Comparison of ENCODE assay signal across 10 mouse cellular contexts in the genomic region with DNA sequence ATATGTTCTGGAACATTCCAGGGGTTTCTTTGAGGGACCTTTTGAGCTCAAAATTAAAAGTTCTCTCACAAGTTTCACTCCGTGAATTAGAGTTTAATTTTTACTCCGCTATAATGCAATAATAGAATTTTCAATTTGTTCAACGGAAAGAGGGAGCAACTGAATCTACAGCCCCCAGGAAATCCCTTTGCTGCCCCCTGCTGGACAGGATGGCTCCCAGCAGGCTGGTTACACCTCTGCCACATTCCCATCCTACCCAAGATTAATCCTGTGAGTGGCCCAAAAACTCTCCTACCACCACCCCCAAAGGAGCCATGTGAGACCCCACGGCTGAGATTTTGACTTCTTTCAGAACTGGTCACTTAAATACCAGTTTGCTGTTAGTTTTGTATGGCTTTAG.
DNase-seq lines count a peak whose midpoint lies in the region; ATAC-seq and TF ChIP-seq lines count a peak whose summit lies in the region.
"Had no signal": no experiment of that assay in that cellular context is flagged by ENCODE, and none has a peak within 500 bp of the region (broad histone marks: within the 10 kb centered on the region; RNA-seq: fewer than 3 reads in every experiment).

No protein-coding gene starts in this region.

- peak; percentile 65; the same call in 1 of the 2 replicates for TF ChIP-seq CTCF in bone marrow, adult 2 months (IDR thresholded peaks at IDR 0.05; ENCODE audit: control insufficient read depth, insufficient read depth, low read length)

- no peaks in the 10 kb centered on the region for H3K36me3 ChIP-seq in hindbrain, embryonic 11.5 days (ENCODE audit: control insufficient read depth, insufficient read depth, low read length)
- no peaks in the 10 kb centered on the region for H3K36me3 ChIP-seq in hindbrain, embryonic 16.5 days (ENCODE audit: control insufficient read depth, insufficient read depth, low read length)
- H3K36me3 ChIP-seq in limb, embryonic 10.5 days = 0 out of 2 replicates have a peak, but pooled peaks cover 6% of the 10 kb centered on the region
- no peaks in the 10 kb centered on the region for H3K36me3 ChIP-seq in midbrain, embryonic 15.5 days (replicated peaks)

- no peaks in the 10 kb centered on the region for H3K9me3 ChIP-seq in hindbrain, embryonic 11.5 days (ENCODE audit: control insufficient read depth, low read length)
- H3K9me3 ChIP-seq in hindbrain, embryonic 16.5 days (ENCODE audit: control insufficient read depth, low read length) = no peaks in the 10 kb centered on the region
- no peaks in the 10 kb centered on the region for H3K9me3 ChIP-seq in limb, embryonic 10.5 days (replicated peaks)
- no peaks in the 10 kb centered on the region for H3K9me3 ChIP-seq in midbrain, embryonic 15.5 days
- H3K9me3 ChIP-seq: limb, embryonic 13.5 days had no signal

- no peak overlapping the region for H3K27ac ChIP-seq in hindbrain, embryonic 11.5 days (ENCODE audit: low read depth, low read length)
- no peak overlapping the region for H3K27ac ChIP-seq in hindbrain, embryonic 16.5 days (ENCODE audit: low read depth, low read length)
- H3K27ac ChIP-seq in bone marrow, adult 2 months (ENCODE audit: control insufficient read depth, insufficient read depth, low read depth, low read length, poor library complexity) = no peak overlapping the region
- H3K27ac ChIP-seq in limb, embryonic 10.5 days = no peak overlapping the region
- H3K27ac ChIP-seq in midbrain, embryonic 15.5 days = no peak overlapping the region
- H3K27ac ChIP-seq: limb, embryonic 13.5 days had no signal

- no peaks in the 10 kb centered on the region for H3K4me1 ChIP-seq in hindbrain, embryonic 11.5 days (replicated peaks; ENCODE audit: control insufficient read depth, insufficient read depth, low read length)
- no peaks in the 10 kb centered on the region for H3K4me1 ChIP-seq in hindbrain, embryonic 16.5 days (ENCODE audit: control insufficient read depth, insufficient read depth, low read depth, low read length)
- H3K4me1 ChIP-seq in bone marrow, adult 2 months (ENCODE audit: control insufficient read depth, insufficient read depth, low read length) = no peaks in the 10 kb centered on the region
- no peaks in the 10 kb centered on the region for H3K4me1 ChIP-seq in limb, embryonic 10.5 days
- no peaks in the 10 kb centered on the region for H3K4me1 ChIP-seq in midbrain, embryonic 15.5 days
- H3K4me1 ChIP-seq: limb, embryonic 13.5 days had no signal

- no peak for ATAC-seq in hindbrain, embryonic 11.5 days (ENCODE audit: low FRiP score)
- ATAC-seq in hindbrain, embryonic 16.5 days = no peak
- no peak for ATAC-seq in midbrain, embryonic 15.5 days (replicated peaks)

- DNase-seq in hindbrain, embryonic 11.5 days (ENCODE audit: low spot score) = peak; percentile 40
- DNase-seq in urinary bladder, postnatal 25 days (ENCODE audit: low spot score) = peak; percentile 41
- no peak for DNase-seq in urinary bladder, adult 2 months (ENCODE audit: low spot score)
- DNase-seq in limb, embryonic 10.5 days (ENCODE audit: low spot score) = peak; percentile 50
- DNase-seq in thymus, postnatal 0 days (ENCODE audit: low spot score) = peak; percentile 54

- WGBS in hindbrain, embryonic 11.5 days = 76% methylated on average over 4 of the region's 4 CpGs
- WGBS in hindbrain, embryonic 16.5 days = 85% methylated on average over 4 of the region's 4 CpGs
- WGBS in bone marrow, adult 2 months = 79% methylated on average over 4 of the region's 4 CpGs
- WGBS in limb, embryonic 10.5 days = 80% methylated on average over 4 of the region's 4 CpGs
- WGBS in midbrain, embryonic 15.5 days = 73% methylated on average over 4 of the region's 4 CpGs

- no peaks in the 10 kb centered on the region for H3K27me3 ChIP-seq in hindbrain, embryonic 11.5 days (ENCODE audit: control insufficient read depth, insufficient read depth, low read length)
- H3K27me3 ChIP-seq in hindbrain, embryonic 16.5 days (replicated peaks; ENCODE audit: control insufficient read depth, insufficient read depth, low read length) = no peaks in the 10 kb centered on the region
- no peaks in the 10 kb centered on the region for H3K27me3 ChIP-seq in limb, embryonic 10.5 days (ENCODE audit: low read depth, poor library complexity, severe bottlenecking)
- H3K27me3 ChIP-seq in midbrain, embryonic 15.5 days (replicated peaks) = no peaks in the 10 kb centered on the region
- H3K27me3 ChIP-seq: limb, embryonic 13.5 days had no signal

- no peak overlapping the region for H3K4me2 ChIP-seq in hindbrain, embryonic 11.5 days (replicated peaks; ENCODE audit: low read depth, low read length)
- H3K4me2 ChIP-seq in hindbrain, embryonic 16.5 days (ENCODE audit: low read length) = no peak overlapping the region
- H3K4me2 ChIP-seq in midbrain, embryonic 15.5 days = no peak overlapping the region
- H3K4me2 ChIP-seq: limb, embryonic 13.5 days had no signal

- H3K4me3 ChIP-seq in hindbrain, embryonic 11.5 days (ENCODE audit: low read depth, low read length) = no peak overlapping the region
- no peak overlapping the region for H3K4me3 ChIP-seq in hindbrain, embryonic 16.5 days (ENCODE audit: low read length)
- H3K4me3 ChIP-seq in bone marrow, adult 2 months (replicated peaks; ENCODE audit: control insufficient read depth, low read depth, low read length) = no peak overlapping the region
- H3K4me3 ChIP-seq in limb, embryonic 10.5 days = no peak overlapping the region
- H3K4me3 ChIP-seq in midbrain, embryonic 15.5 days = no peak overlapping the region
- H3K4me3 ChIP-seq: erythroblast, embryonic 14.5 days; limb, embryonic 13.5 days had no signal

- no peak for TF ChIP-seq POLR2A in bone marrow, adult 2 months (IDR thresholded peaks at IDR 0.05; ENCODE audit: borderline replicate concordance, control insufficient read depth, low read depth, low read length)

- no peak overlapping the region for H3K9ac ChIP-seq in hindbrain, embryonic 11.5 days (ENCODE audit: low read depth, low read length)
- H3K9ac ChIP-seq in hindbrain, embryonic 16.5 days (ENCODE audit: low read depth, low read length) = no peak overlapping the region
- no peak overlapping the region for H3K9ac ChIP-seq in midbrain, embryonic 15.5 days
- H3K9ac ChIP-seq: limb, embryonic 13.5 days had no signal
